Mouse (Mus musculus) frontal cortex, adult (tissue): ENCODE measurements around the gene Xpnpep3.

Experiments used
- ATAC-seq: cut with Nextera tagmentation; 2 replicates; pipeline ENCODE4 v1.9.2; 2017; ENCODE audit warnings: mild to moderate bottlenecking, moderate library complexity, mixed read lengths; ENCODE audit not compliant: low TSS enrichment

The Xpnpep3 gene

GRCm38 (mm10) chr15:81399638-81400315, at the start of gene Xpnpep3, which contains the start of gene St13:
Xpnpep3 (plus strand) TSS chr15:81400138.
St13 (minus strand) TSS chr15:81400077.
- ATAC-seq, result peak; percentile 93

- no peak for ATAC-seq
Observed at GRCm38 (mm10) chr15:81350401-81350800, 49.5 kb upstream of the Xpnpep3 start.

GRCm38 (mm10) chr15:81352638-81353037, 47.3 kb upstream of the Xpnpep3 start:
- no peak for ATAC-seq

GRCm38 (mm10) chr15:81355146-81355761, 44.7 kb upstream of the Xpnpep3 start:
- ATAC-seq, result no peak

- ATAC-seq, result no peak
Observed at GRCm38 (mm10) chr15:81356946-81357345, 43.0 kb upstream of the Xpnpep3 start.

GRCm38 (mm10) chr15:81358943-81359342, 41.0 kb upstream of the Xpnpep3 start:
- no peak for ATAC-seq

- ATAC-seq, result no peak
Observed at GRCm38 (mm10) chr15:81359421-81359820, 40.5 kb upstream of the Xpnpep3 start.

GRCm38 (mm10) chr15:81360345-81361021, 39.5 kb upstream of the Xpnpep3 start, which contains the start of gene Slc25a17:
Slc25a17 (minus strand) TSS chr15:81360812.
- ATAC-seq, result peak; percentile 98

GRCm38 (mm10) chr15:81361022-81361404, 38.9 kb upstream of the Xpnpep3 start:
- peak; percentile 27; the same call in 1 of the 2 replicates for ATAC-seq

- no peak for ATAC-seq
Observed at GRCm38 (mm10) chr15:81361417-81362015, 38.4 kb upstream of the Xpnpep3 start.

GRCm38 (mm10) chr15:81362501-81362900, 37.4 kb upstream of the Xpnpep3 start:
- ATAC-seq, result no peak

GRCm38 (mm10) chr15:81364271-81364670, 35.7 kb upstream of the Xpnpep3 start:
- ATAC-seq, result no peak

- ATAC-seq, result no peak
Observed at GRCm38 (mm10) chr15:81365246-81365645, 34.7 kb upstream of the Xpnpep3 start.

- no peak for ATAC-seq
Observed at GRCm38 (mm10) chr15:81366241-81366640, 33.7 kb upstream of the Xpnpep3 start.

- no peak for ATAC-seq
Observed at GRCm38 (mm10) chr15:81368601-81369000, 31.3 kb upstream of the Xpnpep3 start.

- no peak for ATAC-seq
Observed at GRCm38 (mm10) chr15:81370356-81370755, 29.6 kb upstream of the Xpnpep3 start.

- no peak for ATAC-seq
Observed at GRCm38 (mm10) chr15:81374621-81375020, 25.3 kb upstream of the Xpnpep3 start.

GRCm38 (mm10) chr15:81378845-81379244, 21.1 kb upstream of the Xpnpep3 start:
- no peak for ATAC-seq

GRCm38 (mm10) chr15:81386327-81386726, 13.6 kb upstream of the Xpnpep3 start:
- ATAC-seq, result no peak

- no peak for ATAC-seq
Observed at GRCm38 (mm10) chr15:81392997-81393396, 6.9 kb upstream of the Xpnpep3 start.

- ATAC-seq, result no peak
Observed at GRCm38 (mm10) chr15:81394211-81394915, 5.6 kb upstream of the Xpnpep3 start.

- ATAC-seq, result no peak
Observed at GRCm38 (mm10) chr15:81398189-81398588, 1.7 kb upstream of the Xpnpep3 start.
